Mouse (Mus musculus) stomach, embryonic 15.5 days (tissue): ENCODE data around the gene Rln1. TPM values are rescaled to one million over a fixed set of nuclear protein-coding genes. Genes with fewer than 3 reads are reported as not detected.

Experiments used
- ATAC-seq: fragments of 200-750 bp; cut with Nextera tagmentation; 2 replicates; pipeline ENCODE4 v1.8.0; 2017; ENCODE audit warnings: low read depth, moderate number of reproducible peaks, moderate TSS enrichment; ENCODE audit not compliant: insufficient read depth, low FRiP score
- H3K27ac ChIP-seq: fragments of 300-500 bp; sonication (generic); 2 replicates; pipeline ENCODE4 v1.5.1; 2015; ENCODE audit warnings: mild to moderate bottlenecking, inconsistent platforms
- H3K27me3 ChIP-seq: fragments of 300-500 bp; sonication (generic); replicated peaks from 2 replicates; pipeline ENCODE4 v1.6.1; 2015; ENCODE audit warnings: inconsistent platforms
- H3K36me3 ChIP-seq: fragments of 300-500 bp; sonication (generic); 2 replicates; pipeline ENCODE4 v1.6.1; 2015; ENCODE audit warnings: inconsistent platforms
- H3K4me1 ChIP-seq: fragments of 300-500 bp; sonication (generic); 2 replicates; pipeline ENCODE4 v1.6.1; 2015; ENCODE audit warnings: inconsistent platforms
- H3K4me2 ChIP-seq: fragments of 300-500 bp; sonication (generic); 2 replicates; pipeline ENCODE4 v1.6.1; 2015; ENCODE audit warnings: mild to moderate bottlenecking, inconsistent platforms
- H3K4me3 ChIP-seq: fragments of 300-500 bp; sonication (generic); replicated peaks from 2 replicates; pipeline ENCODE4 v1.5.1; 2015; ENCODE audit warnings: inconsistent platforms
- H3K9ac ChIP-seq: fragments of 300-500 bp; sonication (generic); 2 replicates; pipeline ENCODE4 v1.6.1; 2015; ENCODE audit warnings: inconsistent platforms
- H3K9me3 ChIP-seq: fragments of 300-500 bp; sonication (generic); 2 replicates; pipeline ENCODE4 v1.6.1; 2016; ENCODE audit warnings: inconsistent platforms
- WGBS: fragments of 180-500 bp; shearing (Covaris S2); methylation state at CpG from one replicate; pipeline ENCODE4 v1.1.7; 2015; 5-methylcytosine and 5-hydroxymethylcytosine counted together
- polyA plus RNA-seq: library from polyadenylated mRNA; unstranded; fragments of >200 nt; fragmentation: Nextera tagmentation; extraction: Ambion mirVana; gene quantifications from 2 replicates; pipeline ENCODE4 v1.2.1, GENCODE M21; 2015

Rln1 gene
- polyA plus RNA-seq: 0.13 and 0.32 TPM in 2 replicates

- ATAC-seq: peak; percentile 43; the same call in 1 of the 2 replicates
- peak within 1 kb of the TSS; percentile 40 for H3K4me3 ChIP-seq
- H3K27me3 ChIP-seq: no peaks in the 10 kb centered on the region
- peak within 1 kb of the TSS; percentile 40; the same call in 1 of the 2 replicates for H3K9ac ChIP-seq
- no peaks in the 10 kb centered on the region for H3K9me3 ChIP-seq
- 0 out of 2 replicates have a peak, but pooled peaks cover 6% of the 10 kb centered on the region for H3K4me1 ChIP-seq
- H3K36me3 ChIP-seq: no peaks in the 10 kb centered on the region
- 3% methylated on average over 23 of the region's 23 CpGs for WGBS
- peak within 1 kb of the TSS; percentile 81 for H3K4me2 ChIP-seq
- no peak within 1 kb of the TSS for H3K27ac ChIP-seq
Observed at GRCm38 (mm10) chr19:29334068-29334745, at the start of gene Rln1. TSS of gene Rln1 (minus strand) at chr19:29334670.

GRCm38 (mm10) chr19:29383368-29383767 lies 48.9 kb upstream of the Rln1 start:
- H3K4me1 ChIP-seq: no peaks in the 10 kb centered on the region
- 90% methylated on average over 5 of the region's 5 CpGs for WGBS
- H3K9ac ChIP-seq: no peak overlapping the region
- H3K4me2 ChIP-seq: no peak overlapping the region
- H3K36me3 ChIP-seq: no peaks in the 10 kb centered on the region
- no peaks in the 10 kb centered on the region for H3K9me3 ChIP-seq
- no peak overlapping the region for H3K4me3 ChIP-seq
- H3K27me3 ChIP-seq: no peaks in the 10 kb centered on the region
- no peak overlapping the region for H3K27ac ChIP-seq
- no peak for ATAC-seq

GRCm38 (mm10) chr19:29379839-29380603 lies 45.6 kb upstream of the Rln1 start:
- Histone ChIP-seq H3K9me3 (no peaks in the 10 kb centered on the region), H3K9ac (no peak overlapping the region), H3K36me3 (no peaks in the 10 kb centered on the region), H3K27me3 (no peaks in the 10 kb centered on the region), H3K27ac (no peak overlapping the region), H3K4me1 (no peaks in the 10 kb centered on the region), H3K4me2 (no peak overlapping the region), H3K4me3 (no peak overlapping the region)
- ATAC-seq: no peak
- WGBS: 79% methylated on average over 14 of the region's 14 CpGs

- no peak overlapping the region for H3K4me2 ChIP-seq
- H3K4me1 ChIP-seq: no peaks in the 10 kb centered on the region
- WGBS: 79% methylated on average over 3 of the region's 3 CpGs
- no peaks in the 10 kb centered on the region for H3K9me3 ChIP-seq
- ATAC-seq: no peak
- H3K27ac ChIP-seq: no peak overlapping the region
- no peak overlapping the region for H3K4me3 ChIP-seq
- no peak overlapping the region for H3K9ac ChIP-seq
- H3K36me3 ChIP-seq: no peaks in the 10 kb centered on the region
- H3K27me3 ChIP-seq: no peaks in the 10 kb centered on the region
Observed at GRCm38 (mm10) chr19:29376382-29376781, 41.9 kb upstream of the Rln1 start.

- Histone ChIP-seq H3K9me3 (no peaks in the 10 kb centered on the region), H3K4me3 (no peak overlapping the region), H3K27ac (no peak overlapping the region), H3K9ac (no peak overlapping the region), H3K36me3 (no peaks in the 10 kb centered on the region), H3K27me3 (no peaks in the 10 kb centered on the region), H3K4me1 (no peaks in the 10 kb centered on the region), H3K4me2 (no peak overlapping the region)
- WGBS: 85% methylated on average over 9 of the region's 9 CpGs
- no peak for ATAC-seq
Observed at GRCm38 (mm10) chr19:29374947-29375346, 40.5 kb upstream of the Rln1 start.

- Histone ChIP-seq H3K36me3 (no peaks in the 10 kb centered on the region), H3K27ac (no peak overlapping the region), H3K9me3 (no peaks in the 10 kb centered on the region), H3K27me3 (no peaks in the 10 kb centered on the region), H3K4me1 (no peaks in the 10 kb centered on the region), H3K4me2 (peak overlapping the region; percentile 32; the same call in 1 of the 2 replicates), H3K4me3 (no peak overlapping the region), H3K9ac (no peak overlapping the region)
- WGBS: 54% methylated on average over 11 of the region's 11 CpGs
- ATAC-seq: no peak
Observed at GRCm38 (mm10) chr19:29373438-29373837, 39.0 kb upstream of the Rln1 start.

- no peaks in the 10 kb centered on the region for H3K36me3 ChIP-seq
Observed at GRCm38 (mm10) chr19:29372621-29373020, 38.2 kb upstream of the Rln1 start.

GRCm38 (mm10) chr19:29372138-29372537 lies 37.7 kb upstream of the Rln1 start:
- Histone ChIP-seq H3K4me1 (no peaks in the 10 kb centered on the region), H3K27me3 (no peaks in the 10 kb centered on the region), H3K9me3 (no peaks in the 10 kb centered on the region), H3K36me3 (no peaks in the 10 kb centered on the region), H3K27ac (peak overlapping the region; percentile 48; the same call in 1 of the 2 replicates), H3K4me2 (peak overlapping the region; percentile 43), H3K4me3 (peak overlapping the region; percentile 23), H3K9ac (no peak overlapping the region)
- 41% methylated on average over 4 of the region's 4 CpGs for WGBS
- ATAC-seq: no peak

More at GRCm38 (mm10) chr19:29372621-29373020, 38.2 kb upstream of the Rln1 start:
- Histone ChIP-seq H3K27ac (0 out of 2 replicates have a peak overlapping the region, but pooled peaks have one; percentile 48), H3K4me1 (no peaks in the 10 kb centered on the region), H3K9me3 (no peaks in the 10 kb centered on the region), H3K27me3 (no peaks in the 10 kb centered on the region), H3K4me2 (peak overlapping the region; percentile 43; the same call in 1 of the 2 replicates), H3K9ac (no peak overlapping the region), H3K4me3 (no peak overlapping the region)
- WGBS: 84% methylated on average over 3 of the region's 3 CpGs
- ATAC-seq: no peak

GRCm38 (mm10) chr19:29371284-29372081 lies 37.0 kb upstream of the Rln1 start:
- Histone ChIP-seq H3K27me3 (no peaks in the 10 kb centered on the region), H3K9me3 (no peaks in the 10 kb centered on the region), H3K4me3 (peak overlapping the region; percentile 23), H3K9ac (no peak overlapping the region), H3K4me2 (peak overlapping the region; percentile 43), H3K36me3 (no peaks in the 10 kb centered on the region), H3K27ac (peak overlapping the region; percentile 48; the same call in 1 of the 2 replicates), H3K4me1 (no peaks in the 10 kb centered on the region)
- 50% methylated on average over 18 of the region's 18 CpGs for WGBS
- ATAC-seq: no peak

GRCm38 (mm10) chr19:29370545-29371283 lies 36.2 kb upstream of the Rln1 start:
- no peaks in the 10 kb centered on the region for H3K4me1 ChIP-seq
- H3K27ac ChIP-seq: no peak overlapping the region
- no peaks in the 10 kb centered on the region for H3K9me3 ChIP-seq
- no peak for ATAC-seq
- 76% methylated on average over 7 of the region's 7 CpGs for WGBS
- H3K4me3 ChIP-seq: no peak overlapping the region
- no peak overlapping the region for H3K9ac ChIP-seq
- no peaks in the 10 kb centered on the region for H3K36me3 ChIP-seq
- H3K27me3 ChIP-seq: no peaks in the 10 kb centered on the region
- H3K4me2 ChIP-seq: no peak overlapping the region

- Histone ChIP-seq H3K4me3 (no peak overlapping the region), H3K36me3 (no peaks in the 10 kb centered on the region), H3K4me2 (no peak overlapping the region), H3K4me1 (no peaks in the 10 kb centered on the region), H3K9ac (no peak overlapping the region), H3K27me3 (no peaks in the 10 kb centered on the region), H3K27ac (no peak overlapping the region), H3K9me3 (no peaks in the 10 kb centered on the region)
- ATAC-seq: no peak
- 68% methylated on average over 12 of the region's 12 CpGs for WGBS
Observed at GRCm38 (mm10) chr19:29370112-29370511, 35.6 kb upstream of the Rln1 start.
